Mouse (Mus musculus): ENCODE data around the gene Bmyc.
"Not testable (repeated sequence)": the region's sequence is repeated elsewhere in the genome, so short reads cannot be mapped to it uniquely, and the experiment has no call there.

Bmyc gene

DNA sequence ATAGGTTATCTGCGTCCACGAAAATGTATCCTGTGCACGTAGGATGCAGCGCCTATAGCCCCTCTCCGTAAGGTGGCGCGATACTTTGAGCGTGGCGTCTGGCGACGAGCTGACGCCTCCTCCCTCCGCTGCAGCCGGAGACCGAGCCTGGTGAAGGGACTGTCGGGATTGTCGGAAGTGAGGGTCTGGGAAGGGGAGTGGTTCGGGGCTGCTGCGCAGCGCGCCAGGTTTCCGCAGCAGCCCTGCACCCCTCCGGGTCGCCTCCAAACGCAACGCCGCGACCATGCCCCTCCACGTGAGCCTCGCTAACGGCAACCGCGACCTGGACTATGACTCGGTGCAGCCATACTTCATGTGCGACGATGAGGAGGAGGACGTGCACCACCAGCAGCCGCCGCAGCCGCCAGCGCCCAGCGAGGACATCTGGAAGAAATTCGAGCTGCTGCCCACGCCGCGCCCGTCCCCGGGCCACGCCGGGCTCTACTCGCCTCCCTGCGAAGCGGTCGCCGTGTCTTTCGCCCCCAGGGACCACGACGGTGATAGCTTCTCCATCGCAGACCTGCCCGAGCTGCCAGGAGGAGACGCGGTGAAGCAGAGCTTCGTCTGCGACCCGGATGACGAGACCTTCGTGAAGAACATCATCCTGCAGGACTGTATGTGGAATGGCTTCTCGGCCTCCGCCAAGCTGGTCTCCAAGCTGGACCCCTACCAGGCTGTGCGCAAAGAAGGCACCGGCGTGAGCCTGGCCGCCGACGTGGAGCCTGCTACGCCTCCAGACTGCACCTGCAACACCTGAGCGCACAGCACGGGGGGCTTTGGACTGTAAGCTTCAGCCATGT is at the start of gene Bmyc:
Gene Bmyc, plus strand, starts transcription at position 97 of the 839 bp plus-strand sequence.
- DNase-seq: peak; percentile 93

GRCm38 (mm10) chr2:25657246-25657645 is 49.3 kb upstream of the Bmyc start:
- no peak for DNase-seq

- DNase-seq: no peak
These were observed 48.9 kb upstream of the Bmyc start, which contains the start of gene Lcn5 for GRCm38 (mm10) chr2:25657652-25658051. Lcn5 (plus strand) TSS chr2:25657952.

DNA sequence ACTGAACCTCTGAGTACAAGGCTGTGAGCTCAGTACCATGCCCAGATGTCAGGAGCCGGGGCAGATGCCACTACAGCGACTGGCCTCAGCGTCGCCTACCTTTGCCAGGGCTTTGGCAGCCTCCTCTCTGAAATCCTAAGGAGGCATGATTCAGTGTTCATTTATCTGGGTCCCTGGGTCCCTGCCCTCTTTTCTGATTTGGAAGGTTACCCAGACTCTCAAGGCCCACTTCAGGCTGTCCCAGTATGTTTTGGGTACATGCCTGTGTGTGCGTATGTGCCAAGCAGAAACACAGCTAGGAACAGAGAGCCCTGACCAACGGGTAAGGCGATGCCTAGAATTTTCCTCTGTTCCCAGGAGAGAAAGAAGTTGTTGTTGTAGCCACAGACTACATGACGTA is 46.3 kb upstream of the Bmyc start:
- DNase-seq: no peak

- DNase-seq: peak; percentile 9
These were observed 45.1 kb upstream of the Bmyc start for GRCm38 (mm10) chr2:25661245-25661970.

DNA sequence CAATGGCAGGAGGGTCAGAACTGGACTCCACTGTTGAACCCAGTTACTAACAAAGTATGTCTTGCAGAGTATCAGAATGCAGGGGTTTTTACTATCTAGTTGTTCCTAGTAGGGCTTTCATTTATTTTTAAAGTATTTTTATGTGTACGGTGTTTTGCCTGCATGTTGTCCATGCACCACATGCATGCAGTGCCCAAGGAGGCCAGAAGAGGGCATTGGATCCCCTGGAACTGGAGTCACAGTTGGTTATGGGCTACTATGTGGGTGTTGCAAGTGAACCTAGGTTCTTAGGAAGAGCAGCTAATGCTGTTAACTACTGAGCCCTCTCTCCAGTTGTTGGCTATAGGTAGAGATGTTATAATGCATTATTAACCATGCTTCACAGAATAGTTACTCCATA is 43.0 kb upstream of the Bmyc start:
- peak; percentile 41 for DNase-seq

DNA sequence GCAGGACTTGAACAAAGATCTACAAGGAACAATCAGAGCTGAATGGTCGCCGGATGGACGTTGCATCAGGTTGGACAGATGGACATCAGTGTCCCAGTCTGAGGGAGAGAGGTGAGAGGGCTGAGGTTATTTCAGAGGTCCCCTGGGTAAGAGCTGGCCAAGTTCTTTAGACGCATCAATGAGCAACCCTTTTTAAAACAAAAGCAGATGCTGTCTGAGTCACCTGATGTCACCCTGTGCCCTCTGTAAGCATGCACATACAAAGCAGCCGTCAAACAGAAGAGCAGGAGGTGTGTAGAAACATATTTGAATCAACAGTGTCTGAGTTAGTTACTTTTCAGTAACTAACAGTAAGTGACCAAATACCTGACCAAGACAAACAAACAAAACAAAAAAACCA is 42.4 kb upstream of the Bmyc start:
- DNase-seq: no peak

- no peak for DNase-seq
These were observed 40.0 kb upstream of the Bmyc start for GRCm38 (mm10) chr2:25666516-25666915.

GRCm38 (mm10) chr2:25676486-25676885 is 30.1 kb upstream of the Bmyc start, which contains the start of gene Lcn6:
Lcn6 (plus strand) TSS chr2:25676786.
- no peak for DNase-seq

GRCm38 (mm10) chr2:25679559-25679958 is 27.0 kb upstream of the Bmyc start:
- DNase-seq: no peak

- no peak for DNase-seq
These were observed 24.1 kb upstream of the Bmyc start, which contains the start of gene Lcn10 for GRCm38 (mm10) chr2:25682426-25682825. Lcn10 (plus strand) TSS chr2:25682726.

GRCm38 (mm10) chr2:25686941-25687340 is 19.6 kb upstream of the Bmyc start:
- DNase-seq: no peak

DNA sequence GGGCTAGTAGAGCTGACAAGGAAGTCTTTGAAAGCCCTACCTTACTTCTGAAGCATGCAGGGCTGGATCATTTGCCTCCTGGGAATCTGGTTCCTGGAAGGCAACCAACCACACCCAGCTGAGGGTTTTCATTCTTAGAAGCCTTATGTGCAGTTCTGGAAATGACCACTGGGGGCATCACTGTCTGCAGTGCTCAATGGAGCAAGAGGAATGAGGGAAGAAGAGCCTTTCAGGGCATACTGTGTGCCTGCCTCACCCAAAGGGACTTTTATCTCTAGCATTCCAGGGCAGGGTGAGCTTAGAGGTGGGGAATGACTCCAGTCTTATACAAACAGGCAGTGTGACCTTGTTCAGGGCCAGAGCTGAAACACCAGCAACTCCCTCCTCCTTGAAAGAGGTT is 11.9 kb upstream of the Bmyc start:
- DNase-seq: peak; percentile 83

GRCm38 (mm10) chr2:25696951-25697350 is 9.6 kb upstream of the Bmyc start:
- no peak for DNase-seq

DNA sequence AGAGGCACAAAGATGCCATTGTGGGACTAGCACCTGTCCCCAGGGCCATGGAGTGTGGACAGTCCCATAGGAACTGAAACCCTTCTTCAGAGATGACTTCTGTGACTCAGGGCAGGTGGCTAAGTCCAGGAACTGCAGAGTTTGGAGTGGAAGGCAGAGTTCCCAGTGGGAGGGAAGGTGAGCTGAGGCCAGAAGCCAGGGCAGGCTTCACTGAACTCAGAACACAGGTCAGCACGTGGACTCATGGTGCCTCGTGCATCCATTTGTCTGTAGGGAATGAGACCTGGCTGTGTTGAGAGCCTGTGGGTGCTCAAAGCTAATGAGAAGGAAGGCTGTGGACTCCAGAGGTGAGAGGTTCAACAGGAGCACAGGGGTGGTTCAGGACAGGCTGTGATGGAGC is 7.8 kb upstream of the Bmyc start:
- DNase-seq: no peak

- not testable (repeated sequence) for DNase-seq
These were observed 6.8 kb upstream of the Bmyc start, which contains the start of gene Obp2a for GRCm38 (mm10) chr2:25699743-25700142. Obp2a (plus strand) TSS chr2:25700043.

DNA sequence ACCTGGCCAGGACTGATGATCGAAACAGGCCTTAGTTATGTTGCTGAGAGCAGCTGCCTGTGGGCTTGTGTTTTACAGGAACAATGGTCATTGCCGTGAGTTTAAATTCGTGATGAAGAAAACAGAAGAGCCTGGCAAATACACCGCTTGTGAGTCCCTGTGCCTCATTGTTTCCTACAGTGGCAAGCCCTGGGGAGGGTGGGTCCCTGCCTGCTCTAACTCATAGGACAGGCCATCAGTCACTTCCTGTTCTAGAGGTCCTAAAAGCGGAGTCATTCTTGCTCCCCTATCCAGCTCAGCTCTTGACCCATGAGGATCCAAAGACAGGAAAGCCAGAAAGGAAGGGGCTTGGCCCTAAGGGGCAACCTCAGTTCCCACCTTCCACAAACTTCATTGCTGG is 5.5 kb upstream of the Bmyc start:
- no peak for DNase-seq

DNA sequence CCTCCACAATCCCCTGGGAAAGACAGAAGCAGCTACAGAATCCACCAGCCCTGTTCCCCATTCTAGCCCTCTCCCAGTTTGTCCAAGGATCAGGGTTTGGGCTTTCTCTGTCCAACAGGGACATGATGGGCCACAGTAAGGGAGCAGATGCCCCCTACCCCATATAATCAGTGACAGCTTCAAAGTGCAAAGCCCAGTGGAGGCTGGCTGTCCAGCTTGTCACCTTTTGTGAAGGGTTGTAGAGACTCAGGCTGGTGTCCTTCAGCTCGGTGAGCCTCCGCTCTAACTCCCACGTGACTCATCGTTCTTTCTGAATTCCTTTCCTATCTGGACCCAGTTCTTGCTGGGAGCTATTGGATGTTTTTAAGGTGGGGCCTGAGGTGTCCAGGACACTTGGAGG is 2.8 kb upstream of the Bmyc start:
- DNase-seq: no peak

- peak; percentile 52 for DNase-seq
These were observed 1.6 kb downstream of the Bmyc start for GRCm38 (mm10) chr2:25708121-25708520.

DNA sequence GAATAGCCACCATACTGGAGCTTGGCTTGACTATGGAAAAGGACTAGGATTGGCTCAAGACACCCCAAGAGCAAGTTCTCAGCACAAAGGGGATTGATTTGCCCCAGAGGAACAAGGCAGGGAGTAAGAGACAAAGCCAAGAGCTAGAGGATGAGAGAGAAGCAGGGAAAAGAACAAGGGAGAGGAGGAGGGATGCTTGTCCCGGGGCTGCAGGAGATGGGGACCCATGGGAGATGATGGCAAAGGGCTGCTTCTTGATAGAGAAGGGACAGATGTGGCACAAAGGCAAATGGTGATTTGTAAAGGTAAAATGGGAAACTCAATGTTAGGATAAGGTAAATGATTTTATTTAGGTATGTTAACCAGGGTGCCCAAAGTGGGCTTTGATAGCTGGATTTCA is 2.5 kb downstream of the Bmyc start:
- DNase-seq: not testable (repeated sequence)

- not testable (repeated sequence) for DNase-seq
These were observed 3.3 kb downstream of the Bmyc start for GRCm38 (mm10) chr2:25709791-25710190.

DNA sequence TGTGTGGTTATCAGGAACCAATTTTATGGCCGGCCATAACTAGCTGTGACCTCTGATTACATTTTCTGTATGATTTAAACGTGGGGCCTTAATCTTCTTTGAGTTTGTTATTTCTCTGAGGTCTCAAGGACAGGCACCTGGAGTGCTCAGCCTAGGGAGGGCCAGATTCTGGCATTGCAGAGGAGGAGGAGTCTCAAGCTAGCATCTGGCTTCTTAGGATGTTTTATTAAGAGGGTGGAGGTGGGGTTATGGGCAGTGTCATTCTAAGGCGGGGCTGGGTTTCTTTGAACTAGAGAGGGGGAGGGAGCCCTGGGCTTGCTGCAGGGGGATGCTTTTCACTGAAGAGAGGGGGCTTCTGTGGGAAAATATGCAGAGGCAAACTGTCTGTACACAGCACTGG is 5.1 kb downstream of the Bmyc start:
- not testable (repeated sequence) for DNase-seq

DNA sequence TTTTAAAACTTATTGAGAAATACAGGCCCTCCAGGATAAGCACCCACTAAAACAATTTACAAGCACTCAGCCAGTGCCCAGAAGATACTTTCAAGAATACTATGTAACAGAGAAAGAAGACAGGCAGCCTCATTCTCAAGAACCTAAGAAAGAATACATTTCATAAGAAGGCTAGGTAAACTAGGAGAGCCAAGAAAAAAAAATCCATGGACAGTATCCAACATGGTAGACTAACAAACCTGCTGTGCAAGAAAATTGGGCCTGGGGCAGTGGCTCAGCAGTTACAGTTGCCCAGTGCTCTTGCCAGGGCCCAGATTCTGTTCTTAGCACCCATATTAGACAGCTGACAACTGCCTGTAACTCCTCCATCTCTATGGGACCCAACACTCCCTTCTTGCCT is 10.7 kb downstream of the Bmyc start:
- no peak for DNase-seq
